ENCODE assay signal across 11 mouse cellular contexts in genomic region chr11:116839601-116840000, GRCm38 (mm10). TPM values are rescaled to one million over a fixed set of nuclear protein-coding genes. Genes with fewer than 3 reads are reported as not detected.
DNase-seq lines count a peak whose midpoint lies in the region; ATAC-seq lines count a peak whose summit lies in the region.
"Had no signal": no experiment of that assay in that cellular context is flagged by ENCODE, and none has a peak within 500 bp of the region (broad histone marks: within the 10 kb centered on the region; RNA-seq: fewer than 3 reads in every experiment).

No protein-coding gene starts in this region.

- WGBS in heart, embryonic 15.5 days: 75% methylated on average over 7 of the region's 7 CpGs
- 80% methylated on average over 7 of the region's 7 CpGs for WGBS in embryonic facial prominence, embryonic 12.5 days
- WGBS in intestine, embryonic 14.5 days: 76% methylated on average over 7 of the region's 7 CpGs
- 83% methylated on average over 7 of the region's 7 CpGs for WGBS in midbrain, embryonic 13.5 days

- H3K36me3 ChIP-seq in heart, embryonic 15.5 days: peaks cover 55% of the 10 kb centered on the region
- peaks cover 63% of the 10 kb centered on the region for H3K36me3 ChIP-seq in embryonic facial prominence, embryonic 12.5 days
- H3K36me3 ChIP-seq in intestine, embryonic 14.5 days (ENCODE audit: control insufficient read depth, insufficient read depth, low read length): peaks cover 66% of the 10 kb centered on the region
- H3K36me3 ChIP-seq in midbrain, embryonic 13.5 days: peaks cover 66% of the 10 kb centered on the region

- H3K27ac ChIP-seq in heart, embryonic 15.5 days: no peak overlapping the region
- H3K27ac ChIP-seq in embryonic facial prominence, embryonic 12.5 days: no peak overlapping the region
- no peak overlapping the region for H3K27ac ChIP-seq in intestine, embryonic 14.5 days (ENCODE audit: low read depth)
- H3K27ac ChIP-seq in midbrain, embryonic 13.5 days: no peak overlapping the region
- H3K27ac ChIP-seq: lung, embryonic 15.5 days had no signal

- H3K4me2 ChIP-seq in heart, embryonic 15.5 days: peak overlapping the region; percentile 4; the same call in 1 of the 2 replicates
- peak overlapping the region; percentile 22; the same call in 1 of the 2 replicates for H3K4me2 ChIP-seq in embryonic facial prominence, embryonic 12.5 days (replicated peaks)
- H3K4me2 ChIP-seq in intestine, embryonic 14.5 days (ENCODE audit: low read length): no peak overlapping the region
- peak overlapping the region; percentile 22 for H3K4me2 ChIP-seq in midbrain, embryonic 13.5 days (replicated peaks)

- no peak for DNase-seq in heart, adult 8-10 months (ENCODE audit: low spot score)
- no peak for DNase-seq in intestine, embryonic 14.5 days (ENCODE audit: low spot score)
- DNase-seq in thymus, postnatal 4 days: no peak
- DNase-seq in kidney, postnatal 36 days: no peak
- DNase-seq in cerebellum, adult 9-11 months: no peak
- DNase-seq: adrenal gland, adult 2 months; cerebellum, adult 11 months had no signal

- no peaks in the 10 kb centered on the region for H3K9me3 ChIP-seq in heart, embryonic 15.5 days (replicated peaks)
- H3K9me3 ChIP-seq in embryonic facial prominence, embryonic 12.5 days: no peaks in the 10 kb centered on the region
- H3K9me3 ChIP-seq in intestine, embryonic 14.5 days (ENCODE audit: control insufficient read depth, low read length): no peaks in the 10 kb centered on the region
- H3K9me3 ChIP-seq in midbrain, embryonic 13.5 days: no peaks in the 10 kb centered on the region
- H3K9me3 ChIP-seq: lung, embryonic 15.5 days had no signal

- no peak for ATAC-seq in heart, embryonic 15.5 days (replicated peaks; ENCODE audit: insufficient number of reproducible peaks, insufficient read depth, low FRiP score, low read depth)
- no peak for ATAC-seq in embryonic facial prominence, embryonic 12.5 days (ENCODE audit: insufficient number of reproducible peaks, insufficient read depth, low FRiP score, low TSS enrichment)
- ATAC-seq in intestine, embryonic 14.5 days (replicated peaks; ENCODE audit: low FRiP score, low TSS enrichment, low read depth): no peak
- ATAC-seq in midbrain, embryonic 13.5 days: no peak

- H3K4me1 ChIP-seq in heart, embryonic 15.5 days (replicated peaks): peaks cover 32% of the 10 kb centered on the region
- H3K4me1 ChIP-seq in embryonic facial prominence, embryonic 12.5 days: peaks cover 32% of the 10 kb centered on the region
- H3K4me1 ChIP-seq in intestine, embryonic 14.5 days (replicated peaks; ENCODE audit: control insufficient read depth, insufficient read depth, low read length): peaks cover 19% of the 10 kb centered on the region
- H3K4me1 ChIP-seq in midbrain, embryonic 13.5 days (replicated peaks): peaks cover 47% of the 10 kb centered on the region

- H3K27me3 ChIP-seq in heart, embryonic 15.5 days: no peaks in the 10 kb centered on the region
- H3K27me3 ChIP-seq in embryonic facial prominence, embryonic 12.5 days: no peaks in the 10 kb centered on the region
- H3K27me3 ChIP-seq in intestine, embryonic 14.5 days (replicated peaks; ENCODE audit: control insufficient read depth, insufficient read depth, low read length): no peaks in the 10 kb centered on the region
- no peaks in the 10 kb centered on the region for H3K27me3 ChIP-seq in midbrain, embryonic 13.5 days
- H3K27me3 ChIP-seq: lung, embryonic 15.5 days had no signal

- H3K9ac ChIP-seq in heart, embryonic 15.5 days: no peak overlapping the region
- 0 out of 2 replicates have a peak overlapping the region, but pooled peaks have one; percentile 27 for H3K9ac ChIP-seq in embryonic facial prominence, embryonic 12.5 days
- 0 out of 2 replicates have a peak overlapping the region, but pooled peaks have one; percentile 13 for H3K9ac ChIP-seq in intestine, embryonic 14.5 days (ENCODE audit: low read length)
- peak overlapping the region; percentile 94; the same call in 1 of the 2 replicates for H3K9ac ChIP-seq in midbrain, embryonic 13.5 days (replicated peaks)
- H3K9ac ChIP-seq: lung, embryonic 15.5 days had no signal

- H3K4me3 ChIP-seq in heart, embryonic 15.5 days: no peak overlapping the region
- H3K4me3 ChIP-seq in embryonic facial prominence, embryonic 12.5 days: no peak overlapping the region
- no peak overlapping the region for H3K4me3 ChIP-seq in intestine, embryonic 14.5 days (ENCODE audit: low read depth, low read length)
- H3K4me3 ChIP-seq in midbrain, embryonic 13.5 days (replicated peaks): no peak overlapping the region
- H3K4me3 ChIP-seq: lung, embryonic 15.5 days had no signal

RNA-seq across cellular contexts. Expression of gene Mettl23, which starts 3.5 kb away (rescaled TPM):
- polyA plus RNA-seq in heart, embryonic 15.5 days (2015; fragmentation: Nextera tagmentation; extraction: Ambion mirVana): 63.0 and 63.4 TPM in 2 replicates
- 10 to 100 TPM; 36.9 to 38.6 (median 38.1) TPM for total RNA-seq in heart, adult 8-10 months (2022)
- polyA plus RNA-seq in embryonic facial prominence, embryonic 12.5 days (2016; fragmentation: Nextera tagmentation; extraction: Ambion mirVana): 63.7 and 71.2 TPM in 2 replicates
- polyA plus RNA-seq in intestine, embryonic 14.5 days (2014; fragmentation: Nextera tagmentation; extraction: Ambion mirVana): 70.3 and 81.4 TPM in 2 replicates
- 79.0 and 80.0 TPM in 2 replicates for polyA plus RNA-seq in midbrain, embryonic 13.5 days (2015; fragmentation: Nextera tagmentation; extraction: Ambion mirVana)

RNA-seq across cellular contexts. Expression of gene Jmjd6, which starts 3.6 kb away (rescaled TPM):
- 66.5 and 67.4 TPM in 2 replicates for polyA plus RNA-seq in heart, embryonic 15.5 days (2015; fragmentation: Nextera tagmentation; extraction: Ambion mirVana)
- 10 to 100 TPM; 28.5 to 39.4 (median 35.9) TPM for total RNA-seq in heart, adult 8-10 months (2022)
- 79.2 and 80.5 TPM in 2 replicates for polyA plus RNA-seq in embryonic facial prominence, embryonic 12.5 days (2016; fragmentation: Nextera tagmentation; extraction: Ambion mirVana)
- polyA plus RNA-seq in intestine, embryonic 14.5 days (2014; fragmentation: Nextera tagmentation; extraction: Ambion mirVana): 82.8 and 85.3 TPM in 2 replicates
- polyA plus RNA-seq in midbrain, embryonic 13.5 days (2015; fragmentation: Nextera tagmentation; extraction: Ambion mirVana): 78.7 and 84.0 TPM in 2 replicates

RNA-seq across cellular contexts. Expression of gene Mxra7, which starts 11.8 kb away (rescaled TPM):
- polyA plus RNA-seq in heart, embryonic 15.5 days (2015; fragmentation: Nextera tagmentation; extraction: Ambion mirVana): 18.8 and 19.8 TPM in 2 replicates
- 10 to 100 TPM; 14.2 to 20.8 (median 18.2) TPM for total RNA-seq in heart, adult 8-10 months (2022)
- polyA plus RNA-seq in embryonic facial prominence, embryonic 12.5 days (2016; fragmentation: Nextera tagmentation; extraction: Ambion mirVana): 31.7 and 34.1 TPM in 2 replicates
- polyA plus RNA-seq in intestine, embryonic 14.5 days (2014; fragmentation: Nextera tagmentation; extraction: Ambion mirVana): 22.6 and 23.8 TPM in 2 replicates
- 32.5 and 40.4 TPM in 2 replicates for polyA plus RNA-seq in midbrain, embryonic 13.5 days (2015; fragmentation: Nextera tagmentation; extraction: Ambion mirVana)

RNA-seq across cellular contexts. Expression of gene Mfsd11, which starts 12.6 kb away (rescaled TPM):
- 31.8 and 38.6 TPM in 2 replicates for polyA plus RNA-seq in heart, embryonic 15.5 days (2015; fragmentation: Nextera tagmentation; extraction: Ambion mirVana)
- 10 to 100 TPM; 27.3 to 33.6 (median 29.7) TPM for total RNA-seq in heart, adult 8-10 months (2022)
- polyA plus RNA-seq in embryonic facial prominence, embryonic 12.5 days (2016; fragmentation: Nextera tagmentation; extraction: Ambion mirVana): 47.8 and 51.2 TPM in 2 replicates
- polyA plus RNA-seq in intestine, embryonic 14.5 days (2014; fragmentation: Nextera tagmentation; extraction: Ambion mirVana): 29.1 and 32.6 TPM in 2 replicates
- 48.3 and 48.8 TPM in 2 replicates for polyA plus RNA-seq in midbrain, embryonic 13.5 days (2015; fragmentation: Nextera tagmentation; extraction: Ambion mirVana)

RNA-seq across cellular contexts. Expression of gene Srsf2, which starts 13.3 kb away (rescaled TPM):
- polyA plus RNA-seq in heart, embryonic 15.5 days (2015; fragmentation: Nextera tagmentation; extraction: Ambion mirVana): 479 and 520 TPM in 2 replicates
- 100 to 1,000 TPM in 2 of 4 experiments, 10 to 100 TPM in 2; 85.5 to 126 (median 103) TPM for total RNA-seq in heart, adult 8-10 months (2022)
- 915 and 968 TPM in 2 replicates for polyA plus RNA-seq in embryonic facial prominence, embryonic 12.5 days (2016; fragmentation: Nextera tagmentation; extraction: Ambion mirVana)
- 811 and 855 TPM in 2 replicates for polyA plus RNA-seq in intestine, embryonic 14.5 days (2014; fragmentation: Nextera tagmentation; extraction: Ambion mirVana)
- 648 and 659 TPM in 2 replicates for polyA plus RNA-seq in midbrain, embryonic 13.5 days (2015; fragmentation: Nextera tagmentation; extraction: Ambion mirVana)
